Mouse (Mus musculus) embryonic facial prominence, embryonic 13.5 days (tissue): ENCODE results near the gene Naaladl2. TPM values are rescaled to one million over a fixed set of nuclear protein-coding genes. Genes with fewer than 3 reads are reported as not detected.
"Not testable (repeated sequence)": the region's sequence is repeated elsewhere in the genome, so short reads cannot be mapped to it uniquely, and the experiment has no call there.

ENCODE experiments used
- ATAC-seq: fragments of 200-750 bp; cut with Nextera tagmentation; 2 replicates; pipeline ENCODE4 v1.8.0; 2017; ENCODE audit warnings: low read depth; ENCODE audit not compliant: insufficient number of reproducible peaks, insufficient read depth, low FRiP score, low TSS enrichment
- H3K27ac ChIP-seq: fragments of 300-500 bp; sonication (generic); 2 replicates; pipeline ENCODE4 v1.5.1; 2015; ENCODE audit warnings: moderate library complexity, mild to moderate bottlenecking, inconsistent platforms
- H3K27me3 ChIP-seq: fragments of 300-500 bp; sonication (generic); 2 replicates; pipeline ENCODE4 v1.6.1; 2015; ENCODE audit warnings: mild to moderate bottlenecking, inconsistent platforms
- H3K36me3 ChIP-seq: fragments of 300-500 bp; sonication (generic); 2 replicates; pipeline ENCODE4 v1.6.1; 2015; ENCODE audit warnings: mild to moderate bottlenecking, inconsistent platforms
- H3K4me1 ChIP-seq: fragments of 300-500 bp; sonication (generic); 2 replicates; pipeline ENCODE4 v1.6.1; 2015; ENCODE audit warnings: inconsistent platforms
- H3K4me2 ChIP-seq: fragments of 300-500 bp; sonication (generic); 2 replicates; pipeline ENCODE4 v1.6.1; 2015; ENCODE audit warnings: moderate library complexity, mild to moderate bottlenecking, inconsistent platforms
- H3K4me3 ChIP-seq: fragments of 300-500 bp; sonication (generic); 2 replicates; pipeline ENCODE4 v1.5.1; 2015; ENCODE audit warnings: mild to moderate bottlenecking, inconsistent platforms
- H3K9ac ChIP-seq: fragments of 300-500 bp; sonication (generic); 2 replicates; pipeline ENCODE4 v1.6.1; 2015; ENCODE audit warnings: mild to moderate bottlenecking, inconsistent platforms
- H3K9me3 ChIP-seq: fragments of 300-500 bp; sonication (generic); 2 replicates; pipeline ENCODE4 v1.6.1; 2016; ENCODE audit warnings: inconsistent platforms
- WGBS: fragments of 180-500 bp; shearing (Covaris S2); methylation state at CpG from one replicate; pipeline ENCODE4 v1.1.7; 2015; ENCODE audit warnings: mixed read lengths; 5-methylcytosine and 5-hydroxymethylcytosine counted together
- polyA plus RNA-seq: library from polyadenylated mRNA; unstranded; fragments of >200 nt; fragmentation: Nextera tagmentation; extraction: Ambion mirVana; gene quantifications from 2 replicates; pipeline ENCODE4 v1.2.1, GENCODE M21; 2015

The Naaladl2 gene
- polyA plus RNA-seq, 1 experiment from 2014 or later = 2.3 TPM

DNA sequence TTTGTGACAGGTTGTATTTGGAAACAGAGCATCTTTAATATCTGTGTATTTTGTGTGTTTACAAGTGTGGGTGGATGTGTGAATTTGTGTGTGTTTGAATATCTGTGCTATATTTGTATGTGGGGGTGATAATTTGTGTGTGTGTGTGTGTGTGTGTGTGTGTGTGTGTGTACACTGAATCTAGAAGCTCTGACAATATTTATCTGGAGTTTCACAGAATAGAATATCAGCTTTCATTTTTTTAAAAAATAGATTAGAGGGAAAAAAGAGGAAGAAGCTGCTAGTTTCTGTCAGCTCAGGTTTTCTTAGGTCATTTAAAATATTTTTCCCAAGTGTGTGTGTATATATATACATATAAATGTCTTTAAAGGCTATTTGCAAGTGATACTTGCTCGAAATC is 68.3 kb downstream of the Naaladl2 start:
- WGBS = 78% methylated on average over 1 of the region's 1 CpGs
- Histone ChIP-seq H3K27ac (no peak overlapping the region), H3K4me1 (peaks cover 4% of the 10 kb centered on the region; the same call in 1 of the 2 replicates)

DNA sequence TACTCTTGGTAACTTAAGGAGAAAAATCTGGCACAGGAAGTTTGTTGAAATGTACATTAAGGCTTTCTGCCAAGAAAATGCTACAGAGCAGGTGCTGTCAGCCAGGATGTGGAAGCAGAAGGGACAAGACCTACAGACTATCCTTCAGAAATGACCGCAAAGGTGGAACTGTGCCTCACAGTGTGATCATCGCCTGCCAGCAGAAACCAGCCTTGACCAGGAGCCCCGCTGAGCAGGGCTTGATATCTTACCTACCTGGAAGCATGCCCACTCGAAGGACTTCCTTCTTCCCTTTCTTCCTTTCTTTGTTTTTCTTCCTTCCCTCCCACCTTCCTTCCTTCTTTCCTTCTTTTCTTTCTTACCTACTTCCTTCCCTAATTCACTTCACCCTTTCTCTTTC is 69.8 kb downstream of the Naaladl2 start:
- no peak overlapping the region for H3K4me2 ChIP-seq
- WGBS = 71% methylated on average over 4 of the region's 4 CpGs
- 0 out of 2 replicates have a peak overlapping the region, but pooled peaks have one; percentile 39 for H3K27ac ChIP-seq
- H3K9me3 ChIP-seq = no peaks in the 10 kb centered on the region
- no peak overlapping the region for H3K9ac ChIP-seq
- H3K36me3 ChIP-seq = no peaks in the 10 kb centered on the region
- no peak overlapping the region for H3K4me3 ChIP-seq
- peak; percentile 43; the same call in 1 of the 2 replicates for ATAC-seq
- no peaks in the 10 kb centered on the region for H3K27me3 ChIP-seq
- H3K4me1 ChIP-seq = peaks cover 4% of the 10 kb centered on the region; the same call in 1 of the 2 replicates

More for the DNA sequence above, 68.3 kb downstream of the Naaladl2 start:
- H3K4me2 ChIP-seq = no peak overlapping the region
- ATAC-seq = no peak
- no peaks in the 10 kb centered on the region for H3K9me3 ChIP-seq
- no peak overlapping the region for H3K4me3 ChIP-seq
- H3K27me3 ChIP-seq = no peaks in the 10 kb centered on the region
- no peaks in the 10 kb centered on the region for H3K36me3 ChIP-seq
- H3K9ac ChIP-seq = no peak overlapping the region

DNA sequence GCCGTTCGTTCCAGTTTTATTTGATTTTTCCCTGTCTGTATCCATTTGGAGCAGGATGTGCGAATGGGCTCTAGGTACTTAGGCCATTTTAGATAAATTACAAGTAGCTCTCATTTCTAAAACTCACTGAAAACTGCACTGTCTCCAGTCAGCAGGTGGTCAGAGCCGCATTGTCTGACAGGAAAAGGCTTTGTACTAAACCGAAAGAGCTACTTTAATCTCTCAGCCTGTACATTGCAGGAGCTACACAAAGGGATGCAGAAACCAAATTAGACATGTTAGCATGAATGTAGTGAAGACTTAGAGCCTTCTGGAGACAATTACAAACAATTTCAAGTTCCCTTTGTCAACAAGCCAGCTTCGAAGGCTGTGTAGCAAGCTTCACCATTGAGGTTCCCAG is 70.2 kb downstream of the Naaladl2 start:
- no peak for ATAC-seq
- Histone ChIP-seq H3K4me2 (peak overlapping the region; percentile 16; the same call in 1 of the 2 replicates), H3K4me3 (no peak overlapping the region), H3K9ac (no peak overlapping the region), H3K36me3 (no peaks in the 10 kb centered on the region), H3K27ac (0 out of 2 replicates have a peak overlapping the region, but pooled peaks have one; percentile 39), H3K4me1 (peaks cover 4% of the 10 kb centered on the region; the same call in 1 of the 2 replicates), H3K9me3 (no peaks in the 10 kb centered on the region), H3K27me3 (no peaks in the 10 kb centered on the region)
- 41% methylated on average over 6 of the region's 6 CpGs for WGBS

DNA sequence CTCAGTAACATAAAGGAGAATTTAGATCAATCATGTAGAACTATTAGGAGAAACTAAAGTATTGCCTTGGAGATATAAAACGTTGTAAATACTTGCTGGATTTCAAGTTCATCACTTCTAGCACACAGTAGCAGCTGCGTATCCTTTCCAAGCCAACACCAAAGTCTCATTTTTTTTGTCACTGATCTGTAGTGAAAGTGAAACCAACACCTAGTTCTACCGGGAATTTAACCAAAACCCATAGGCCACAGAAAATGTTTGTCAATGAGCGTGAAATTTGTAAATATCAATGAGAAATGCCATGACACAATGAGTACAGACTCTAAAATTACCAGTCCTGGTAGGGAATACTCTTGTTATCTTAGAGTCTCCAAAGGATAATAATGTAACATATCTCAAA is 80.8 kb downstream of the Naaladl2 start:
- Histone ChIP-seq H3K9ac (no peak overlapping the region), H3K4me1 (no peaks in the 10 kb centered on the region), H3K27ac (no peak overlapping the region), H3K9me3 (no peaks in the 10 kb centered on the region), H3K4me3 (no peak overlapping the region), H3K4me2 (no peak overlapping the region), H3K36me3 (no peaks in the 10 kb centered on the region), H3K27me3 (no peaks in the 10 kb centered on the region)
- WGBS = 74% methylated on average over 4 of the region's 4 CpGs
- no peak for ATAC-seq

DNA sequence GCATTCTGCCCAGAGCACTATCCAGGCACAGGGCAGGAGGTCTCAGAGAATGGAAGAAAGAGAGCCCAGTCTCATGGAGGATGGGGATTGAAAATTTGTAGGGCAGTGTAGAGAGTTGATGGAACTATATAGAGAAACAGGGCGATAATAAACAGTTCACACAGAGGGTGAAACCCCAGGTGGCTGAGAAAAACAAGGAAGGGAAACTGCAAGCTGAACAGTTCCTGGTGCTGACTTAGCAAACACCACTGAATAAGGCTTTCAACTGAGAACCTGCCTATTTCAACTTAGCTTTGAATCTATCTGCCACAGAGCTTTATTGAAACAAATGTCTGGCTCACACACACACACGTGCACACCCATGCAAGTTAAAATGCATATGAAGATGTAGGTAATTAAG is 91.1 kb downstream of the Naaladl2 start:
- Histone ChIP-seq H3K4me2 (no peak overlapping the region), H3K36me3 (no peaks in the 10 kb centered on the region), H3K27me3 (no peaks in the 10 kb centered on the region), H3K9me3 (no peaks in the 10 kb centered on the region), H3K4me3 (no peak overlapping the region), H3K27ac (no peak overlapping the region), H3K9ac (no peak overlapping the region), H3K4me1 (no peaks in the 10 kb centered on the region)
- no peak for ATAC-seq
- WGBS = 31% methylated on average over 2 of the region's 2 CpGs

DNA sequence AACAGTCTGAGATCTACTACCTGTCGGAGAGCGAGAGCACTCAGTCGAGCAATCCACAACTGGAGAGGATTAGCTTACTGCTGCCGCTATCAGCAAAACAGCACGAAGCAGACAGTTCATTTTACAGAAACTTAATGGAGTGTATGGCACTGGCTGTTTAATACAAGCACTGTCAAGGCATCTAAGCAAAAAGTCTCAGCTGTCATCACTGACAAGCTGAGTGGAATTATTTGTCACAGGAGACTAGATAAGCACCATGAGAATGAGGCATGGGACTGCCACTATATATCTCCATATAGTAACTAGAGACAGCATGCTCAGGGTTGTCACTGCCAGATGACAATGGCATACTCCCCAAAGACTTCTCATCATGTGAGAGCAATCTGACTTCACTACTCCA is 124.1 kb downstream of the Naaladl2 start:
- Histone ChIP-seq H3K9me3 (no peaks in the 10 kb centered on the region), H3K27ac (no peak overlapping the region), H3K4me1 (no peaks in the 10 kb centered on the region), H3K9ac (no peak overlapping the region), H3K4me3 (no peak overlapping the region), H3K4me2 (no peak overlapping the region), H3K27me3 (no peaks in the 10 kb centered on the region), H3K36me3 (no peaks in the 10 kb centered on the region)
- ATAC-seq = no peak
- WGBS = 72% methylated on average over 5 of the region's 5 CpGs

DNA sequence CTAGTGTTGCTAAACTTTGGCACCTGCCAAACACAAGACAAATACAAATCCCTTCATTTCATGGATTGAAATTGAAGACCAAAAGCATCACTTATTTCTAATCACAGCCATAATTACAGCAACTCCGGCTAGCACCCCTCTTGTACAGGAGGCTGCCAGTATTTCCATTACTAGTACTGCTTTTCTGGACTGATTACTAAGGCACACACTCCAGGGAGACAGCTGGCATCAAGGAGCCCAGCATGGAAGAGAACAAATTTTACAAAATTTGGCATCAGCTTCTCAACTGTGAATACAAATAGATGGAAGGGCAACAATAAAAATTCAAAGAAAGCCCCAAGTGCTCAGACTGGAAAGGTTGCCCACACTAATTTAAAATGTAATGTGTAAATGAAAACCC is 133.3 kb downstream of the Naaladl2 start:
- no peak overlapping the region for H3K4me2 ChIP-seq
- H3K27ac ChIP-seq = no peak overlapping the region
- H3K9ac ChIP-seq = no peak overlapping the region
- no peaks in the 10 kb centered on the region for H3K27me3 ChIP-seq
- ATAC-seq = no peak
- H3K4me1 ChIP-seq = no peaks in the 10 kb centered on the region
- H3K4me3 ChIP-seq = no peak overlapping the region
- no peaks in the 10 kb centered on the region for H3K36me3 ChIP-seq
- 81% methylated on average over 1 of the region's 1 CpGs for WGBS
- no peaks in the 10 kb centered on the region for H3K9me3 ChIP-seq

DNA sequence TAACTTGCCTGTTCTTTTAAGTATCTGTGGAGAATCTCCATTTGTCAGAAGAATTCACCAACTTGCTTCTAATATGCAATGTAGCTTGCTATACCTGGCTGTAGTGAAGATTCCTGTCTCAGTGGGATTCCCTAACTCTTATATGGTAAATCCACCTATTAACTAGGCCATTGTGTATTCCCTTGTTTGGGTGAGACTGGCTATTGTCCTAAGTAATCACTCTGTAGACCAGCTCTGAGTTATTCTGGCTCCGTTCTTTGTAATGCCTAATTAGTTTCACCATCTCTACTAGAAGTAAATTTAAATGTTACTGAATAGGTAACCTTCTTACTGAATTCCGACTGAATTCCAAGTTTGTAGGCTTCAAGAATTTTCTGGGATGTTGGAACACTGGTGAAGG is 137.3 kb downstream of the Naaladl2 start:
- H3K4me1 ChIP-seq, ATAC-seq, H3K36me3 ChIP-seq, H3K9me3 ChIP-seq, H3K27me3 ChIP-seq, H3K9ac ChIP-seq, H3K4me3 ChIP-seq, H3K27ac ChIP-seq, H3K4me2 ChIP-seq: not testable (repeated sequence)
- WGBS = 48% methylated on average over 2 of the region's 2 CpGs

DNA sequence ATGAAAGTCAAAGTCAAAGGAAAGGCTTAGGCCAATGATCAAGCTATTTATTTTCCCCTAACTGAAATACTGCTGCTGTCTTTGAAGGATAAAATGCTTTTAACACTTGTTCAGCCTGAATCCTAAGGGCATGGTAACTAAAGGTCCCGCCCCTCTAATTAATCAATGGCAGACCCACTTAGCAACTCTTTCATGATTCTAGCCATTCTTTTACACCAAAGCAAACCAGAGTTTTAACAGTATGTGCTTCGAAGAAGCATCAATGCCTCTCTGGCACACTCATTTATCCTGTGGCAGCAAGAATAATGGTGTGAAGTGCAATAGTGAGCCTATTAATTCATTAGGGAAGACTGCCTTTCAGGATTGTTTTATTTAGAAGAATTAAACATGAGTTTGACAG is 151.5 kb downstream of the Naaladl2 start:
- no peaks in the 10 kb centered on the region for H3K9me3 ChIP-seq
- WGBS = 75% methylated on average over 2 of the region's 2 CpGs
- H3K4me2 ChIP-seq = no peak overlapping the region
- no peaks in the 10 kb centered on the region for H3K4me1 ChIP-seq
- no peak overlapping the region for H3K9ac ChIP-seq
- no peak overlapping the region for H3K4me3 ChIP-seq
- H3K27ac ChIP-seq = no peak overlapping the region
- no peaks in the 10 kb centered on the region for H3K36me3 ChIP-seq
- no peak for ATAC-seq
- H3K27me3 ChIP-seq = no peaks in the 10 kb centered on the region

DNA sequence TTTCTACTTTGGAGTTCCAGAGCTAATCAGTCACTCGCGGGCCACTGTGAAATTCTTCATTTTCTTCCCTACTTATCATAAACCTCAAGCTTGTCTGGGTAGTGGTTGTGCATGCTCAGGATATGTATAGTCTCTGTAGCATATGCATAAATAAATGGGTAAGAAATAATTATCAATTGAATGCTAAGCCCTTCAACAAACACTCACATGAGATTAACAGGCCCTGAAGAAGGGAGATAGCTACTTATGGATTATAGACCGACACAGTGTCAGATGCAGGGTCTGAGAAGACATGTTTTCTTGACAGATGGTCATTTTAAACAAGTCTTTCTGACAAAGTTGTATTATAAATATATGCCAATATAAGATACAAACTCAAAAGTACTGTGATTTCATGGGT is 152.0 kb downstream of the Naaladl2 start:
- Histone ChIP-seq H3K4me1 (no peaks in the 10 kb centered on the region), H3K4me2 (no peak overlapping the region), H3K9me3 (no peaks in the 10 kb centered on the region), H3K27ac (no peak overlapping the region), H3K36me3 (no peaks in the 10 kb centered on the region), H3K9ac (no peak overlapping the region), H3K4me3 (no peak overlapping the region), H3K27me3 (no peaks in the 10 kb centered on the region)
- 84% methylated on average over 3 of the region's 3 CpGs for WGBS
- no peak for ATAC-seq

DNA sequence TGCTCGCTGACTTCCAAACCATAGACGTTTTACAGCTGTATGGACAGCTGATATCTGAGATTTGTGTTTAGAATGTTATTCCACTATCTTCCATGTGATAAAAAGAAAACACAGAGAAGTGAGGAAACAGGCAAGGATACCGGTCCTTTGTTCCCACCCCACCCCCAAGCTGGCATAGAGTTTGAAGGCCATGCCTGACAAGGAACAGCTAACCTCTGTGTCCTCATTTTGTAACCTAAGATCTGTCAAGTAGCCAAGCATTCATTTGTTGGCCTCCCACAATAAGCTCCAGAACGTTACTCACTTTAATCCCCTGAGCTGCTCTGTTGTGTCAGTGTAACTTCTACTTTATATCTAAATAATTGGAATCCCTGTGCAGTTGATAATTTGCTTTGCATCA is 161.9 kb downstream of the Naaladl2 start:
- 65% methylated on average over 4 of the region's 4 CpGs for WGBS
- Histone ChIP-seq H3K36me3 (no peaks in the 10 kb centered on the region), H3K27me3 (no peaks in the 10 kb centered on the region), H3K4me3 (no peak overlapping the region), H3K4me1 (no peaks in the 10 kb centered on the region), H3K9me3 (no peaks in the 10 kb centered on the region), H3K4me2 (no peak overlapping the region), H3K27ac (no peak overlapping the region), H3K9ac (no peak overlapping the region)
- no peak for ATAC-seq

DNA sequence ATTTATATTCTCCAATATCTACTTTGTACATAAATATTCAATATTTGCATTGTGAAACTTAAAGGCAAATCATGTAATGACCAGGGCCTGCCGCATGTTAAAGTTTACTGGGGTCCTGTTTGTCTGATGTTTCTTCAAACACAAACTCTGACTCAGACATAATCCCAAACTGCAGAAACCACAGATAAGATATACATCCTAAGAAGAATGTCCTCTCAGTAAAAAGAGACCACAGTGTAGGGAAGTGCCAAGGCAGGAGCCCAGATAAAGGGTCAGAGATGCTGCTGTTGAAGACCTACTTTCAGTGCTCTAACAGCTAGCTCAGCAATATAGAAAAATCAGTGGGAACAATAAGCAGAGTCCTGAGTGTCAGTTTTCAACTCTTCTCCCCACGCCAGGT is 201.9 kb downstream of the Naaladl2 start:
- no peaks in the 10 kb centered on the region for H3K27me3 ChIP-seq
- no peaks in the 10 kb centered on the region for H3K36me3 ChIP-seq
- no peaks in the 10 kb centered on the region for H3K4me1 ChIP-seq
- 80% methylated on average over 2 of the region's 2 CpGs for WGBS
- H3K4me3 ChIP-seq = no peak overlapping the region
- H3K9ac ChIP-seq = no peak overlapping the region
- H3K9me3 ChIP-seq = no peaks in the 10 kb centered on the region
- H3K4me2 ChIP-seq = no peak overlapping the region
- no peak for ATAC-seq
- no peak overlapping the region for H3K27ac ChIP-seq
